Mouse (Mus musculus): ENCODE results near the gene Eif4h.

The Eif4h gene

GRCm38 (mm10) chr5:134572508-134573214, 66.6 kb downstream of the Eif4h start:
- in situ Hi-C loops (cut with MboI; ENCODE audit: low sequenced_read_pairs), result loop anchor here (10.0 kb wide), 1 partner anchor 58 kb away; no protein-coding TSS in a partner anchor

- in situ Hi-C loops (cut with MboI; ENCODE audit: low sequenced_read_pairs), result loop anchor here (10.0 kb wide), 1 partner anchor 57 kb away; no protein-coding TSS in a partner anchor
These were observed 67.4 kb downstream of the Eif4h start for GRCm38 (mm10) chr5:134571730-134572507.

Data from CH12F3 (cell line).